Mouse (Mus musculus) intestine, embryonic 16.5 days (tissue): Measurements from ENCODE around the gene Fars2. TPM values are rescaled to one million over a fixed set of nuclear protein-coding genes. Genes with fewer than 3 reads are reported as not detected.
A peak's percentile ranks its signal among the peaks of the same experiment; 100 is the strongest.

Source experiments
- ATAC-seq: fragments of 200-750 bp; cut with Nextera tagmentation; 2 replicates; pipeline ENCODE4 v1.8.0; 2017; ENCODE audit warnings: moderate TSS enrichment, moderate library complexity
- H3K27ac ChIP-seq: fragments of 300-500 bp; sonication (generic); 2 replicates; pipeline ENCODE4 v1.5.1; 2014; ENCODE audit warnings: mild to moderate bottlenecking, low read length
- H3K27me3 ChIP-seq: fragments of 300-500 bp; sonication (generic); replicated peaks from 2 replicates; pipeline ENCODE4 v1.6.1; 2014; ENCODE audit warnings: low read length, control low read depth, mixed read lengths; ENCODE audit not compliant: control insufficient read depth, insufficient read depth
- H3K36me3 ChIP-seq: fragments of 300-500 bp; sonication (generic); 2 replicates; pipeline ENCODE4 v1.6.1; 2014; ENCODE audit warnings: low read length, control low read depth; ENCODE audit not compliant: control insufficient read depth, insufficient read depth
- H3K4me1 ChIP-seq: fragments of 300-500 bp; sonication (generic); 2 replicates; pipeline ENCODE4 v1.6.1; 2014; ENCODE audit warnings: low read length, control low read depth, mixed read lengths; ENCODE audit not compliant: control insufficient read depth, insufficient read depth
- H3K4me2 ChIP-seq: fragments of 300-500 bp; sonication (generic); 2 replicates; pipeline ENCODE4 v1.6.1; 2014; ENCODE audit warnings: low read depth, low read length, control low read depth
- H3K4me3 ChIP-seq: fragments of 300-500 bp; sonication (generic); 2 replicates; pipeline ENCODE4 v1.5.1; 2014; ENCODE audit warnings: mild to moderate bottlenecking, low read length
- H3K9ac ChIP-seq: fragments of 300-500 bp; sonication (generic); 2 replicates; pipeline ENCODE4 v1.6.1; 2014; ENCODE audit warnings: low read depth, low read length
- H3K9me3 ChIP-seq: fragments of 300-500 bp; sonication (generic); 2 replicates; pipeline ENCODE4 v1.6.1; 2016; ENCODE audit warnings: low read length, control low read depth; ENCODE audit not compliant: control insufficient read depth
- WGBS: fragments of 180-500 bp; shearing (Covaris S2); extraction: QIAGEN DNeasy Blood & Tissue Kit; methylation state at CpG from one replicate; pipeline ENCODE4 v1.1.7; 2014; 5-methylcytosine and 5-hydroxymethylcytosine counted together
- polyA plus RNA-seq: library from polyadenylated mRNA; unstranded; fragments of >200 nt; fragmentation: Nextera tagmentation; extraction: Ambion mirVana; gene quantifications from 2 replicates; pipeline ENCODE4 v1.2.1, GENCODE M21; 2015

Fars2 gene
- polyA plus RNA-seq, 1 experiment from 2014 or later = 48.2 TPM

DNA sequence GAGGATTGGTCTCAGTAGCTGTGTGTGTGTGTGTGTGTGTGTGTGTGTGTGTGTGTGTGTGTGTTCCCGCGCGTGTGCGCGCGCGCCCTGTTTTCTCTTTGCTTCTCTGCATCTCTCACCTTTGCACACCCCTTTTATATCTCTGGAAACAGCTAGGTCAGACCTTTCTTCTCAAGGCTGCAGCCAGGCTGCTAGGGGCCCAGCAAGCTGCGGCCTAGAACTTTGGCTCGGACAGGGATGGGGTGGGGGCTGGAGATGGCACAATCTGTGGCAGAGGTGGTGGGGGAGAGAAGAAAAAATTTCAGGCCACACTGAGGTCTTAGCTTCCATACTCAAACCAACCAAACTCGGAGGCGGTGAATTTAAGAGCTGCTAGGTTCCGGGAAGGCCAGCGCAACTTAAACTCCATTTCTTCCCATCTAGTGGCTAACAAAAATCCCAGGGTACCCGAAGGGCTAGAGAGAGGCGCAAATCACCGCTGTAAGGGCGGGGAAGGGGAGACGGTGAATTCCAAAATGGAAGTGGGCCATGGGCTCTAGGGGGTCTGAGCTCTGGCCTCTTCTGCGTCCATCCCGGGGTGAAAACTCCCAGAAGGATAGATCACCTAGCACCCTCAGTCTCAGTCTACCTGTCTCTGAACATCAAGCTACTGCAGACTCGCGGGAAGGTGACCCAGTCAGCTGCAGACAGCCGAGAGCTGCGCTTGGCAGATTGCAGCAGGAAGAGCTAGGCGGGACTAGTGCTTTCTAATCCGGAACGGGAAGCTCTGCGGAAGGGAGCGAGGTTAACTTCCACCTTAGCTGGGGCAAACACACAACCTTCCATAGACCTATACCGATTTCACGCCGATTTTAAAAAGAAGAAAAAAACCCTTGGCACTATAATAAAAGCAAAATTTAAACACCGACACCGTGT is 614.1 kb downstream of the Fars2 start:
- WGBS = 8% methylated on average over 34 of the region's 34 CpGs
- H3K27me3 ChIP-seq = peaks cover 32% of the 10 kb centered on the region

GRCm38 (mm10) chr13:36731931-36732461 is 614.8 kb downstream of the Fars2 start:
- H3K27ac ChIP-seq = peak overlapping the region; percentile 5; the same call in 1 of the 2 replicates
- H3K36me3 ChIP-seq = no peaks in the 10 kb centered on the region
- peaks cover 14% of the 10 kb centered on the region; the same call in 1 of the 2 replicates for H3K4me1 ChIP-seq
- peaks cover 26% of the 10 kb centered on the region for H3K27me3 ChIP-seq
- peak overlapping the region; percentile 61 for H3K9ac ChIP-seq
- H3K4me2 ChIP-seq = peak overlapping the region; percentile 62
- peak overlapping the region; percentile 56 for H3K4me3 ChIP-seq
- WGBS = under 1% methylated on average over 23 of the region's 23 CpGs
- H3K9me3 ChIP-seq = no peaks in the 10 kb centered on the region
- ATAC-seq = no peak

More for the DNA sequence above, 614.1 kb downstream of the Fars2 start:
- H3K9me3 ChIP-seq = no peaks in the 10 kb centered on the region
- H3K36me3 ChIP-seq = no peaks in the 10 kb centered on the region
- H3K4me2 ChIP-seq = peak overlapping the region; percentile 62
- H3K4me3 ChIP-seq = peak overlapping the region; percentile 56
- H3K27ac ChIP-seq = peak overlapping the region; percentile 76
- H3K4me1 ChIP-seq = peaks cover 11% of the 10 kb centered on the region; the same call in 1 of the 2 replicates
- ATAC-seq = no peak
- peak overlapping the region; percentile 61 for H3K9ac ChIP-seq

DNA sequence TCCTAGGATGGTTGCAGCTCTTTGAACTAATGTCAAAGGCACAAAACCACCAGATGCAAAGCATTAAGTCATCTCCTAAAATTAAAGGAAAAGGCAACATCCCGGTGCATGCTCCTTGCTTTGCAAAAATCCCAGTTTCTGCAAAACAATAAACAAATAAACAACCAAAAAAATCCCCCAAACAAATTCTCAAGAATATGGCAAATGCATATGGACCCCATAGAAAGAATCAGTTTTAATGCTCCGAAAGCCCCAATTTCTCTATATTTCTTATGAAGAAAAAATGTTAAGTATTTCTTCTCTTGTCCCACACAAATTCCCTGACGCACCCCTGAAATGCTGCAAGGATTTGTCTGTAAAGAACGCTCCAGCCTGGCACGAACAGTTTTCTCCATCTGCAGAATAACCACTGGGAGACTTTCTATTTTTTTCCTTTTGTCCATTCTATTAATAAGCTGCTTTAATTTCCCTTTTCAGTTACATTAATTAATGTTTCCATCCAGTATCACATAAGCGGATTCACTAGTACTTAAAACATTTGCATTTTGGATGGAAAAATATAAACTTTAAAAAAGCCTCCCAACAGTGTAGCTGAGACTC is 615.8 kb downstream of the Fars2 start:
- H3K27me3 ChIP-seq = peaks cover 19% of the 10 kb centered on the region

DNA sequence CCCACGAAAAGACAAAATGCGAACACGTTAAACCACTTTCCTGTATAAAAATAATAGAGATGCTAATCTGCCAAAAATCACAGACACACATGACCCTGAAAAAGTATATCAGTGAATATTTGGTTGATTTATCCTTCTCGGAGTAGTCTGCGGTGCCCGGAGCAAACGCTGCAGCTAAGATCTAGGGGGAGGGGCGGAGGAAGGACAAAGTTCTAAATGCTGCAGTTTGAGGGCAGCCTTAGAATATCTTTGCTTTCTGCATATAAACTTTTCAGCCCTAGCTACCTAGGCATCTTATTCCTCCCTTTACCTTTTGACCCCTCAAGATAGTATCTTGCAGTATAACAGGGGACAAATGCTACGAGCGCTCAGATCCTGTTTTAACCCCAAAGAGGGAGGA is 616.4 kb downstream of the Fars2 start:
- Histone ChIP-seq H3K27me3 (peaks cover 19% of the 10 kb centered on the region), H3K36me3 (no peaks in the 10 kb centered on the region), H3K4me3 (peak overlapping the region; percentile 56), H3K9me3 (no peaks in the 10 kb centered on the region), H3K27ac (peak overlapping the region; percentile 92), H3K4me1 (peaks cover 11% of the 10 kb centered on the region; the same call in 1 of the 2 replicates), H3K9ac (peak overlapping the region; percentile 73), H3K4me2 (peak overlapping the region; percentile 35; the same call in 1 of the 2 replicates)
- 1% methylated on average over 10 of the region's 10 CpGs for WGBS
- ATAC-seq = no peak

More for the DNA sequence above, 615.8 kb downstream of the Fars2 start:
- Histone ChIP-seq H3K4me2 (peak overlapping the region; percentile 62; the same call in 1 of the 2 replicates), H3K9ac (no peak overlapping the region), H3K36me3 (no peaks in the 10 kb centered on the region), H3K9me3 (no peaks in the 10 kb centered on the region), H3K4me1 (peaks cover 11% of the 10 kb centered on the region; the same call in 1 of the 2 replicates), H3K27ac (no peak overlapping the region), H3K4me3 (peak overlapping the region; percentile 56)
- ATAC-seq = no peak
- 11% methylated on average over 6 of the region's 6 CpGs for WGBS

- peak overlapping the region; percentile 73 for H3K9ac ChIP-seq
- no peaks in the 10 kb centered on the region for H3K9me3 ChIP-seq
- WGBS = 1% methylated on average over 24 of the region's 26 CpGs
- H3K4me2 ChIP-seq = peak overlapping the region; percentile 84; the same call in 1 of the 2 replicates
- H3K4me3 ChIP-seq = peak overlapping the region; percentile 56
- H3K36me3 ChIP-seq = no peaks in the 10 kb centered on the region
- H3K27ac ChIP-seq = peak overlapping the region; percentile 92
- peaks cover 16% of the 10 kb centered on the region for H3K27me3 ChIP-seq
- peaks cover 11% of the 10 kb centered on the region; the same call in 1 of the 2 replicates for H3K4me1 ChIP-seq
- peak; percentile 11; the same call in 1 of the 2 replicates for ATAC-seq
These were observed 616.9 kb downstream of the Fars2 start for GRCm38 (mm10) chr13:36733989-36734690.

DNA sequence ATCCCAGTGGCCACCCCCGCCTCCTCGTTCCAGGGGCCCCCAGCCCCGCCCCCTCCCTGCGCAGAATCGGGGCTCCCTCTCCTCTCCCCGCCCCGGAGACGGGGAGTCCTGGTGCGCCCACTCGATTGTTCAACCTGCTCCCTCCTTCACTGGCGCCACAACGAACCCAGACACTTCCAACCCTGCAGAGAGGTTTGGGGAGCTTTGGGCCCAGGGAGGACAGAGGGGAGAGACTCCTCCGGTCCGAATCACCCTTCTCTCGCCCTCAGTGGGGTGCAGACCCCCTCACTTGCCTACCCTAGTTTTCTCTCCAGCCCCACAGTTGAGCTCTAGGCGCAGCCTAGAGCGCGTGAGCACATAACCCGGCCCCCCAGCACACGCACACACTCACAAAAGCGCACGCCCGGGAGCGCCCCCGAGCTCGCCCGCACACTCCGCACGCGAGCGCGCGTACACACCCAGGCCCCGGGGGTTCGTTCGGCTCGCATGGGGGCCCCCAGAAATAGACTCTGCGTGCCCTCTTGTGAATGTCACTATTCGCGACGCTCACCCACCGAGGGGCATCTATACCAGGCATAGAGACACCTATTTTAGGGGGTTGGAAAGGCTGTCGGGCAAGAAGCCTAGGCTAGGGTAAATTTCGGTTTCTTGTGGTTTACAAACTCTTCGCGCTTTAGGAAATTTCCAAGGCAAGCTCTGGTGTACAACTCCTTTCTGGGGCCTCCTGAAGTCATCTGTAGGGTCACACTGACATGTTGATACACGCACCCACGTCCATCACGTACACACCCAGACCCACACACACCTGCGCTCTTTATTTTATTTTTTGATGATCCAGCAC is 617.7 kb downstream of the Fars2 start, which contains the start of gene Nrn1:
Gene Nrn1, minus strand, starts transcription at position 401 of the 841 bp plus-strand sequence.
- no peaks in the 10 kb centered on the region for H3K9me3 ChIP-seq
- peaks cover 11% of the 10 kb centered on the region; the same call in 1 of the 2 replicates for H3K4me1 ChIP-seq
- 1% methylated on average over 50 of the region's 50 CpGs for WGBS
- peak within 1 kb of the TSS; percentile 73 for H3K9ac ChIP-seq
- H3K27ac ChIP-seq = peak within 1 kb of the TSS; percentile 92
- H3K36me3 ChIP-seq = no peaks in the 10 kb centered on the region
- peak within 1 kb of the TSS; percentile 84 for H3K4me2 ChIP-seq
- peaks cover 8% of the 10 kb centered on the region for H3K27me3 ChIP-seq
- peak; percentile 36 for ATAC-seq
- peak within 1 kb of the TSS; percentile 56 for H3K4me3 ChIP-seq

GRCm38 (mm10) chr13:36735901-36736618 is 618.8 kb downstream of the Fars2 start:
- ATAC-seq = peak; percentile 92
- peak overlapping the region; percentile 56 for H3K4me3 ChIP-seq
- WGBS = under 1% methylated on average over 35 of the region's 39 CpGs
- peak overlapping the region; percentile 84 for H3K4me2 ChIP-seq
- H3K27me3 ChIP-seq = peaks cover 6% of the 10 kb centered on the region
- peaks cover 11% of the 10 kb centered on the region; the same call in 1 of the 2 replicates for H3K4me1 ChIP-seq
- no peaks in the 10 kb centered on the region for H3K9me3 ChIP-seq
- peak overlapping the region; percentile 73 for H3K9ac ChIP-seq
- no peaks in the 10 kb centered on the region for H3K36me3 ChIP-seq
- peak overlapping the region; percentile 80 for H3K27ac ChIP-seq

DNA sequence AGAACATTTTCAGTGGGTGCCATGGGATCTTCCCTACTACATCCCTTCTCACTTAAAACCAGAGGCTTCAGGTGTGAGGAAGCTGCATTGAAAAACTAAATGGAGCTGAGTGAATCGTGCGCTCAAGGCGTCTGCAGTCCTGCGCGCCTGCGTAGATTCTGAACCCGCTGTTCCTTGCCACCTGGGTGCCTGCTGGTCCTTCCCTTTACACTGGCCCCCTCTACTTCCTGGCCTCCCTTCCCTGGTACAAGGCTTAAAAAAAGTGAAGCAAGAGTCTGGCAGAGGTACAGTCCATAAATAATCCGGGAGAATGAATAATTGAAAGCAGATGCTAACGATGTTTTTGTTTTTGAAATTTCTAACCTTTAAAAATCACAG is 619.4 kb downstream of the Fars2 start:
- Histone ChIP-seq H3K9ac (peak overlapping the region; percentile 73), H3K36me3 (no peaks in the 10 kb centered on the region), H3K9me3 (no peaks in the 10 kb centered on the region), H3K4me1 (peaks cover 11% of the 10 kb centered on the region; the same call in 1 of the 2 replicates), H3K4me2 (peak overlapping the region; percentile 84), H3K27me3 (peaks cover 4% of the 10 kb centered on the region), H3K27ac (peak overlapping the region; percentile 56), H3K4me3 (peak overlapping the region; percentile 56)
- WGBS = 13% methylated on average over 9 of the region's 9 CpGs
- ATAC-seq = peak; percentile 39
